Mouse (Mus musculus) lung, adult 2 months (tissue): ENCODE measurements around the gene Cfap299.

Source experiments
- CTCF ChIP-seq: fragments of 200-500 bp; IDR thresholded peaks from 2 replicates; pipeline ENCODE4 v1.5.1; 2011; ENCODE audit warnings: mild to moderate bottlenecking, low read length, control low read depth; ENCODE audit not compliant: insufficient read depth
- POLR2A ChIP-seq: fragments of 200-500 bp; IDR thresholded peaks from 2 replicates; pipeline ENCODE4 v1.6.1; 2011; ENCODE audit warnings: low read depth, mild to moderate bottlenecking, control low read depth, low read length, borderline replicate concordance; ENCODE audit errors: extremely low read depth

GRCm38 (mm10) chr5:98552395-98552794 lies 223.3 kb downstream of the Cfap299 start, which contains the start of gene Gm11111:
- no peak for TF ChIP-seq CTCF
- TF ChIP-seq POLR2A: no peak
